Mouse (Mus musculus): ENCODE data around the gene Arid3a.

DNA sequence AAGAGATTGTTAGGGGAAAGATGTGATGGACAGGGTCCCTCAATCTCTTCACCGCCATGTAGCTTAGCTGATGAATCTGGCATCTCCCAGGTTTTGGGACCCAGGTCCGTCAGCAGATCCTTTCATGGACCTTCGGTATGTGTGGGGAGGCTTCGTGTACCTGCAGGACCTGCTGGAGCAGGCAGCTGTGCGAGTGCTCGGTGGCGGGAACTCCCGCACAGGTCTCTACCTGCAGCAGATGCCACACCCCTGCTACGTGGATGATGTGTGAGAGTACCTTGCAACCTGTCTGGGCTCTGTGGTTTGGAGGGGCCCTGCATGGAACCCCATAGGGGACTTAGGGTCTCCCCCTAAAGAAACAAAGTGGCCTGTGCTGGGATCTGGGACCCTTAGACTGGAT is 75.1 kb downstream of the Arid3a start:
- TF ChIP-seq HCFC1 (IDR thresholded peaks at IDR 0.05; ENCODE audit: borderline replicate concordance, insufficient read depth, low read length), result no peak
- TF ChIP-seq CHD2 (IDR thresholded peaks at IDR 0.05; ENCODE audit: low read depth, low read length), result no peak
